Mouse (Mus musculus) liver, embryonic 14.5 days (tissue): ENCODE data around the gene Vps13a.

Source experiments
- CTCF ChIP-seq: IDR thresholded peaks from 2 replicates; pipeline ENCODE4 v1.5.1; 2016; ENCODE audit warnings: antibody characterized with exemption, low read depth, control low read depth
- EP300 ChIP-seq: IDR thresholded peaks from 2 replicates; pipeline ENCODE4 v1.6.1; 2016; ENCODE audit warnings: antibody characterized with exemption, low read depth

GRCm38 (mm10) chr19:16579656-16580260 is 201.0 kb downstream of the Vps13a start:
- TF ChIP-seq CTCF (no peak), EP300 (no peak)
